Mouse (Mus musculus) liver, embryonic 14.5 days (tissue): ENCODE measurements around the gene Ndufs5.

Source experiments
- CTCF ChIP-seq: IDR thresholded peaks from 2 replicates; pipeline ENCODE4 v1.5.1; 2016; ENCODE audit warnings: antibody characterized with exemption, low read depth, control low read depth
- EP300 ChIP-seq: IDR thresholded peaks from 2 replicates; pipeline ENCODE4 v1.6.1; 2016; ENCODE audit warnings: antibody characterized with exemption, low read depth

DNA sequence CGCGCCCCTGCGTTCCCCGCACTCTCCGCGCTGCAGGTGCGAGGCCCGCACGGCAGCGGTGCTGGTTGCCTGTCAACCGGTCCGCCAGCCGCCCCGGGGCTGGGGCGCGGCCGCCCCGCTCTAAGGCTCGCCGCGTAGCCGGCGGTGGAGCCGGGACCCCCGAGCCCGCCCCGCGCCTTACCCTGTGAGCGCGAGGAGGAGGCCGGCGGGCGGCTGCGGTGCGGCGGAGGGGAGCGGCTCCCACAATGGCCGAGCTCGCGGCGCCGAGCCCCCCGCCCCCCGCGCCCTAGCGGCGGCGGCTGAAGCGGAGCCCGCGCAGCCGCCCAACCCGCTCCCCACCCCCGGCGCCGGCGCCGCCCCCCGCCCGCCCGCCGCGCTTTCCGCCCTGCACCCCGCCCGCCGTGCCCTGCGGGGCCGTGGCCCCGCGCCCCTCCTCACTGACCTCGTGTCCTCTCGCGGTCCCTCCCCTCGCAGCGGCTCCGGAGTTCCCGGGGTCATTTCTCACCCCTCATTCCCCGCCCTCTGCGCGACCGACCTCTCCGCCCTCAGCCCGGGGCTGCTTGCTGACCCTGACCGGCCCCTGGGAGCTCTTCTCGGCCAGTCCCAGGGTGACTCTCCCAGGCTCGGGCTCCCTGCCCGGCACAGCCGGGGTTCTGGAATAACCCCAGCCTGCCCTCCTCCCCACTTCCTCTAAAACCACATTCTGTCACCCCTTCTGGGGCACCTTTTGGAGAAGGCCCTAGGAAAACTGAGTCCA, 30.8 kb downstream of the Ndufs5 start:
- TF ChIP-seq CTCF (no peak), EP300 (no peak)
